Comparison of ENCODE assay signal across 8 mouse cellular contexts in genomic region chr4:122959816-122960215, GRCm38 (mm10). TPM values are rescaled to one million over a fixed set of nuclear protein-coding genes. Genes with fewer than 3 reads are reported as not detected.
DNase-seq lines count a peak whose midpoint lies in the region; ATAC-seq and TF ChIP-seq lines count a peak whose summit lies in the region.
"Had no signal": no experiment of that assay in that cellular context is flagged by ENCODE, and none has a peak within 500 bp of the region (broad histone marks: within the 10 kb centered on the region; RNA-seq: fewer than 3 reads in every experiment).

No protein-coding gene starts in this region.

- peaks cover 18% of the 10 kb centered on the region for H3K4me1 ChIP-seq in lung, embryonic 14.5 days (ENCODE audit: insufficient read depth)
- H3K4me1 ChIP-seq in forebrain, embryonic 11.5 days (replicated peaks; ENCODE audit: control insufficient read depth, insufficient read depth, low read length): peaks cover 37% of the 10 kb centered on the region
- peaks cover 36% of the 10 kb centered on the region for H3K4me1 ChIP-seq in liver, embryonic 12.5 days
- H3K4me1 ChIP-seq in stomach, embryonic 15.5 days: peaks cover 33% of the 10 kb centered on the region

- no peaks in the 10 kb centered on the region for H3K36me3 ChIP-seq in lung, embryonic 14.5 days (ENCODE audit: insufficient read depth)
- H3K36me3 ChIP-seq in forebrain, embryonic 11.5 days (ENCODE audit: control insufficient read depth, insufficient read depth, low read length): no peaks in the 10 kb centered on the region; the same call in 1 of the 2 replicates
- no peaks in the 10 kb centered on the region for H3K36me3 ChIP-seq in liver, embryonic 12.5 days
- no peaks in the 10 kb centered on the region for H3K36me3 ChIP-seq in stomach, embryonic 15.5 days

- no peak for TF ChIP-seq CTCF in lung, embryonic 14.5 days (IDR thresholded peaks at IDR 0.05; ENCODE audit: low read depth)

- H3K27me3 ChIP-seq in lung, embryonic 14.5 days (ENCODE audit: insufficient read depth, low read length): peaks cover 37% of the 10 kb centered on the region
- no peaks in the 10 kb centered on the region for H3K27me3 ChIP-seq in forebrain, embryonic 11.5 days (ENCODE audit: control insufficient read depth, insufficient read depth, low read length)
- peaks cover 79% of the 10 kb centered on the region for H3K27me3 ChIP-seq in liver, embryonic 12.5 days (replicated peaks)
- peaks cover 10% of the 10 kb centered on the region; the same call in 1 of the 2 replicates for H3K27me3 ChIP-seq in stomach, embryonic 15.5 days (replicated peaks)

- no peaks in the 10 kb centered on the region for H3K9me3 ChIP-seq in lung, embryonic 14.5 days (ENCODE audit: low read depth, low read length)
- H3K9me3 ChIP-seq in forebrain, embryonic 11.5 days (ENCODE audit: control insufficient read depth, low read length): no peaks in the 10 kb centered on the region
- H3K9me3 ChIP-seq in liver, embryonic 12.5 days (replicated peaks): no peaks in the 10 kb centered on the region
- H3K9me3 ChIP-seq in stomach, embryonic 15.5 days: no peaks in the 10 kb centered on the region

- H3K27ac ChIP-seq in lung, embryonic 14.5 days (ENCODE audit: low read depth): no peak overlapping the region
- H3K27ac ChIP-seq in forebrain, embryonic 11.5 days (ENCODE audit: low read depth, low read length): no peak overlapping the region
- no peak overlapping the region for H3K27ac ChIP-seq in liver, embryonic 12.5 days
- H3K27ac ChIP-seq in stomach, embryonic 15.5 days: no peak overlapping the region

- ATAC-seq in lung, embryonic 14.5 days (ENCODE audit: insufficient read depth): no peak
- ATAC-seq in forebrain, embryonic 11.5 days (replicated peaks; ENCODE audit: low FRiP score): no peak; the same call in 1 of the 2 replicates
- no peak for ATAC-seq in liver, embryonic 12.5 days
- no peak for ATAC-seq in stomach, embryonic 15.5 days (ENCODE audit: insufficient read depth, low FRiP score, low read depth)

- peak overlapping the region; percentile 99 for H3K4me2 ChIP-seq in lung, embryonic 14.5 days
- H3K4me2 ChIP-seq in forebrain, embryonic 11.5 days (ENCODE audit: low read depth, low read length, severe bottlenecking): peak overlapping the region; percentile 94
- peak overlapping the region; percentile 69 for H3K4me2 ChIP-seq in liver, embryonic 12.5 days
- peak overlapping the region; percentile 100 for H3K4me2 ChIP-seq in stomach, embryonic 15.5 days

- H3K9ac ChIP-seq in lung, embryonic 14.5 days: peak overlapping the region; percentile 1; the same call in 1 of the 2 replicates
- peak overlapping the region; percentile 87 for H3K9ac ChIP-seq in forebrain, embryonic 11.5 days (ENCODE audit: low read length)
- H3K9ac ChIP-seq in liver, embryonic 12.5 days: no peak overlapping the region
- no peak overlapping the region for H3K9ac ChIP-seq in stomach, embryonic 15.5 days

- WGBS in lung, embryonic 14.5 days: 6% methylated on average over 7 of the region's 8 CpGs
- WGBS in forebrain, embryonic 11.5 days: 4% methylated on average over 8 of the region's 8 CpGs
- 12% methylated on average over 8 of the region's 8 CpGs for WGBS in liver, embryonic 12.5 days (ENCODE audit: insufficient replicate concordance)
- 19% methylated on average over 8 of the region's 8 CpGs for WGBS in stomach, embryonic 15.5 days

- H3K4me3 ChIP-seq in lung, embryonic 14.5 days (ENCODE audit: low read depth, low read length): peak overlapping the region; percentile 51
- H3K4me3 ChIP-seq in forebrain, embryonic 11.5 days (ENCODE audit: low read depth, low read length): peak overlapping the region; percentile 72
- H3K4me3 ChIP-seq in liver, embryonic 12.5 days: peak overlapping the region; percentile 46
- peak overlapping the region; percentile 58 for H3K4me3 ChIP-seq in stomach, embryonic 15.5 days (replicated peaks)

- no peak for DNase-seq in lung, embryonic 14.5 days
- no peak for DNase-seq in lung, adult 18-20 months
- DNase-seq in forebrain, embryonic 11.5 days (ENCODE audit: low spot score): peak; percentile 68
- no peak for DNase-seq in urinary bladder, postnatal 10 days (ENCODE audit: low spot score)
- no peak for DNase-seq in ovary, postnatal 10 days (ENCODE audit: low spot score)
- DNase-seq: adrenal gland, adult 8-10 months had no signal

RNA-seq across cellular contexts. Expression of gene Mfsd2a, which starts 1.2 kb away (rescaled TPM):
- polyA plus RNA-seq in lung, embryonic 14.5 days (2014; fragmentation: Nextera tagmentation; extraction: Ambion mirVana): 1.1 and 1.4 TPM in 2 replicates
- 22.5 TPM in 2 replicates for polyA plus RNA-seq in forebrain, embryonic 11.5 days (2014; fragmentation: Nextera tagmentation; extraction: Ambion mirVana)
- 0.14 and 0.28 TPM in 2 replicates for polyA plus RNA-seq in liver, embryonic 12.5 days (2016; fragmentation: Nextera tagmentation; extraction: Ambion mirVana)
- polyA plus RNA-seq in stomach, embryonic 15.5 days (2015; fragmentation: Nextera tagmentation; extraction: Ambion mirVana): 2.7 and 4.1 TPM in 2 replicates

RNA-seq across cellular contexts. Expression of gene Mycl, which starts 35.6 kb away (rescaled TPM):
- polyA plus RNA-seq in lung, embryonic 14.5 days (2014; fragmentation: Nextera tagmentation; extraction: Ambion mirVana): 15.2 and 16.5 TPM in 2 replicates
- polyA plus RNA-seq in forebrain, embryonic 11.5 days (2014; fragmentation: Nextera tagmentation; extraction: Ambion mirVana): 66.8 and 69.5 TPM in 2 replicates
- polyA plus RNA-seq in liver, embryonic 12.5 days (2016; fragmentation: Nextera tagmentation; extraction: Ambion mirVana): 1.2 and 1.6 TPM in 2 replicates
- 20.6 and 21.3 TPM in 2 replicates for polyA plus RNA-seq in stomach, embryonic 15.5 days (2015; fragmentation: Nextera tagmentation; extraction: Ambion mirVana)

RNA-seq across cellular contexts. Expression of gene Trit1, which starts 56.6 kb away (rescaled TPM):
- polyA plus RNA-seq in lung, embryonic 14.5 days (2014; fragmentation: Nextera tagmentation; extraction: Ambion mirVana): 16.4 and 20.9 TPM in 2 replicates
- 21.6 and 24.4 TPM in 2 replicates for polyA plus RNA-seq in forebrain, embryonic 11.5 days (2014; fragmentation: Nextera tagmentation; extraction: Ambion mirVana)
- 8.9 and 10.9 TPM in 2 replicates for polyA plus RNA-seq in liver, embryonic 12.5 days (2016; fragmentation: Nextera tagmentation; extraction: Ambion mirVana)
- 18.3 and 20.4 TPM in 2 replicates for polyA plus RNA-seq in stomach, embryonic 15.5 days (2015; fragmentation: Nextera tagmentation; extraction: Ambion mirVana)

Comparison
In these comparisons a context has a peak if more than half of its experiments do, and no peak if none do; other contexts are left out.
1. H3K9ac ChIP-seq: peak in lung, embryonic 14.5 days (single experiment) and forebrain, embryonic 11.5 days (single experiment); none in liver, embryonic 12.5 days (single experiment) and stomach, embryonic 15.5 days (single experiment).
2. Peak in every context shown above with its lines, with median percentiles within 50 percentile points of each other: H3K4me2 ChIP-seq and H3K4me3 ChIP-seq.